Mouse (Mus musculus): ENCODE measurements around the gene Stk39.

Stk39 gene

GRCm38 (mm10) chr2:68219823-68220222 is 252.2 kb downstream of the Stk39 start:
- no peak for DNase-seq

DNA sequence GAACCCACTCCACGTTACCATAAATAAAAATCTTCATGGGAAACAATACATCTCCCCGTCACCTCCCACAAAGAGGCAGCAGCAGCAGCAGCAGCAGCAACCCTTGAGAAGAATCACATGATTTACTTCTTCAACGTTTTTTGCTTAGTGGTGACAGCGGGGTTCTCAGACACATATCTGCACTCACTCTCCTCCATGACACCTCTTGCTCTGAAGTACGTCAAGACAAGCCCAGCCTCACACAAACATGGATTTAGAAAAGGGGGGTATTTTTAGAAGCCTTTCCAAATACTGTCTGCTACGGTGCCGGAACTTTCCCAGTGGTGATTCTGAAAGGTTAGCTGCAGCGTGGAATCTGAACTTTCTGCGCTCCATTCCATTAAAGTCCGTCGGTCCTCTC is 256.9 kb downstream of the Stk39 start:
- no peak for DNase-seq

DNA sequence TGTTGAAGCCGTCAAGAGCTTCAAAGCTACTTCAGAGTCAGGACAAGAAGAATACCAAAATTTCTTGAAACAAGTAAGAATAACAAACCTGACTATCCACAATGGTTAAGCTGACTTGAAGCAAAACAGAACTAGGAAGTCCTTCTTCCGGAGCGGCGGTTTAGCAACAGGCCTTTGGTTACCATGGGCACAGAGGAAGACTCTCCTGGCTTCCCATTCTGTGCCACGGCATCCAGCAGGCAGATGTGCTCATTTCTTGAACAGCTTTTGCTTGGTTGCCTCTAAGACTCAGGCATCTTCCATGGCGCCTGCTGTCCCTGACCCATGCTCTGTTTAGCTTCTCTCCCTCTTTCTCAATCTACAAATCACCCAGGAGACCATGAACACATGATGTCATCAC is 257.7 kb downstream of the Stk39 start:
- DNase-seq, result no peak

GRCm38 (mm10) chr2:68211443-68211842 is 260.6 kb downstream of the Stk39 start:
- DNase-seq, result no peak

GRCm38 (mm10) chr2:68196245-68196644 is 275.8 kb downstream of the Stk39 start:
- no peak for DNase-seq

DNA sequence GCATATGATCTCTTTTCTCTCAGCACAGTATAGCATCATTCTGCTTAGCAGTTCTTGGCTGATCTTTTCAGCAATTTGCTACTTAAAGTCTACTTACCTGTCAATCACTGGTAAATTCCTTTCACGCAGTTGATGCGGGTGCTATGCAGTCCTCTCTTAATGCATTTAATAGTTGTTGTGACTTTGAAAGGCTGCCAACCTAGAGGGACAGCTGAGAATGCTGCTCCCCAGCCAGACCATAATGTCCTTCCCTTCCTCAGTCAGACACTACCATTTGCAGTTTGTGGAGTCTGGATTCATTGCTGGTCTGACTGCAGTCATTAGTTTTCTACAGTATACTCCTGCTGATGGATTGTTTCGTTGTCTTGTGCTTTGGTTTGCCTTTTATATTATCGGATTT is 277.6 kb downstream of the Stk39 start:
- no peak for DNase-seq

DNA sequence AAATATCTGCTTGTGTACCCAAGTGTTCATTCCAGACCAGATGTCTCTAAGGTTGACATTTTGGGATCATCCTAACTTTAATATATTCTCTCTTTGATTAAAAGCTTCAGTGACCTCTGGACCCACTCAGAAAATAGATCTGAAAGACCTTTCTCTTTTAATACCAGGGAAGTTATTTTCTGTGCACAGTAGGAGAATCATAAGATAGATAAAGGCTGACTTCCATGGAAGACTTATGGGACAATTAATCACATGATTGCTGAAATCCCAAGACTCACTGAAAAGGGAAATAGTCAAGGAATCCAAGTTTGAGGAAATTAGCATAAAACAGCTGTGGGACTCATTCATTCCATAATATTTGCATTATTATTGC is 278.6 kb downstream of the Stk39 start:
- no peak for DNase-seq

- no peak for DNase-seq
These were observed 279.2 kb downstream of the Stk39 start for GRCm38 (mm10) chr2:68192605-68193464.

DNA sequence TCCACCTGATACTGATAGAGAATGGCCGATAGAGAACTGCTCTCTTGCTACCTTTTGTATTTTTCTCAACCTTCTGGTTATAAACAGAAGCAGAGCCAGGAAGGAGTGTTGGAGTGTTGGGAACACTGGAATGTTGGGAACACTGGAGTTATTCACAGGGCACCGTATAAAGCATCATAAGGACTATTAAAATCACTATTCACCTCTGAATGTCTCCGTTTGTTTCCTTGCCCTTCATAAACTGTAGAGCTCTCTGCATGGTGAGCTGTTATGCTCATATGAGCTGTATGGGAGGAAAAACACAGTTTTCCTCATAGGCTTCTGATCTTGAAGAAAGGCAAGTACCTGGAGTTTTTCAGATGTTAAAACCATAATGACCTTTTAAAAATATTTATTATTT is 295.6 kb downstream of the Stk39 start:
- DNase-seq, result no peak

- no peak for DNase-seq
These were observed 300.8 kb downstream of the Stk39 start for GRCm38 (mm10) chr2:68171306-68171705.

DNA sequence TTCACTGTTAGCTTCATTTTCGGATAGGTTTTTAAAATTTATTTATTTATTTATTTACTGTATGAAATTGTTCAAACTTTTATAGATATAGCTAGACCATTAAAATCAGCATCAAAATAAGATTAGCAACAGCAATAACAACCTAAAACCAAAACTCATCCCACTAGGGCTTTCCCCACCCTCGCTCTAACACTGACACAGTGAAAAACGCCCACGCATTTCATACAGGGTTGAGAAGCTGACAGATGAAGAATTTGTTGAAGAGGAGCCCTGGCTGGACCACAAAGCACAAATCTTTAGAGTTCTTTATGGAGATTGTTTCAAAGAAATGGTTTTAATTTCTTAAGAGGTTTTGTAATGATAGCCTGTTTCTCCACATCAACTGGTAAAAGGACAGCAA is 310.1 kb downstream of the Stk39 start:
- no peak for DNase-seq

- no peak for DNase-seq
These were observed 311.5 kb downstream of the Stk39 start for GRCm38 (mm10) chr2:68160566-68160965.

All from lung, postnatal 36 days (tissue).